Mouse (Mus musculus) adrenal gland, adult 8-10 months (tissue): Measurements from ENCODE around the gene Klhdc9. TPM values are rescaled to one million over a fixed set of nuclear protein-coding genes. Genes with fewer than 3 reads are reported as not detected.

ENCODE experiments used
- total RNA-seq, 4 experiments: library from RNA; stranded (reverse); gene quantifications; 2 replicates each; pipeline ENCODE4 v1.2.4; 2022

The Klhdc9 gene
- total RNA-seq, 4 experiments from 2014 or later = 1.7 to 13.1 (median 6.2) TPM

Other genes starting within 250 kb of the Klhdc9 start
- 1 to 10 TPM; 1.3 to 4.1 (median 3.1) TPM for gene Cfap126, start 246.9 kb downstream of the Klhdc9 start, total RNA-seq
- gene Sdhc, start 210.2 kb downstream of the Klhdc9 start, total RNA-seq = 100 to 1,000 TPM; 324 to 440 (median 382) TPM
- gene Mpz, start 210.1 kb downstream of the Klhdc9 start, total RNA-seq = 1 to 10 TPM in 2 of 4 experiments, under 1 TPM in 2; 0.43 to 1.4 (median 1.2) TPM
- 10 to 100 TPM; 55.7 to 66.0 (median 59.2) TPM for gene Pcp4l1, start 164.5 kb downstream of the Klhdc9 start, total RNA-seq
- gene Nr1i3, start 146.8 kb downstream of the Klhdc9 start, total RNA-seq = under 1 TPM in 2 of 4 experiments, not detected in 2; 0.13 to 0.15 TPM
- 10 to 100 TPM; 39.1 to 49.2 (median 46.0) TPM for gene Tomm40l, start 138.3 kb downstream of the Klhdc9 start, total RNA-seq
- 1 to 10 TPM; 2.0 to 6.4 (median 4.3) TPM for gene Apoa2, start 135.7 kb downstream of the Klhdc9 start, total RNA-seq
- 10 to 100 TPM; 21.8 to 34.4 (median 28.3) TPM for gene Fcer1g, start 126.4 kb downstream of the Klhdc9 start, total RNA-seq
- under 1 TPM; 0.46 to 0.80 (median 0.60) TPM for gene Adamts4, start 110.4 kb downstream of the Klhdc9 start, total RNA-seq
- gene Ndufs2, start 109.4 kb downstream of the Klhdc9 start, total RNA-seq = 100 to 1,000 TPM; 609 to 713 (median 672) TPM
- gene B4galt3, start 90.5 kb downstream of the Klhdc9 start, total RNA-seq = 10 to 100 TPM; 28.5 to 44.8 (median 43.0) TPM
- 10 to 100 TPM; 39.7 to 86.2 (median 65.6) TPM for gene Ppox, start 79.6 kb downstream of the Klhdc9 start, total RNA-seq
- gene Usp21, start 72.8 kb downstream of the Klhdc9 start, total RNA-seq = 10 to 100 TPM; 39.3 to 64.7 (median 52.0) TPM
- 100 to 1,000 TPM; 179 to 200 (median 194) TPM for gene Ufc1, start 65.8 kb downstream of the Klhdc9 start, total RNA-seq
- 10 to 100 TPM; 31.0 to 45.9 (median 36.7) TPM for gene Dedd, start 31.7 kb downstream of the Klhdc9 start, total RNA-seq
- gene Nit1, start 15.2 kb downstream of the Klhdc9 start, total RNA-seq = 100 to 1,000 TPM in 1 of 4 experiments, 10 to 100 TPM in 3; 81.4 to 103 (median 89.6) TPM
- 100 to 1,000 TPM in 2 of 4 experiments, 10 to 100 TPM in 2; 76.7 to 184 (median 115) TPM for gene Pfdn2, start 15.1 kb downstream of the Klhdc9 start, total RNA-seq
- under 1 TPM; 0.10 to 0.54 (median 0.31) TPM for gene Nectin4, start 9.3 kb upstream of the Klhdc9 start, total RNA-seq
- gene Arhgap30, start 28.2 kb upstream of the Klhdc9 start, total RNA-seq = 1 to 10 TPM; 3.4 to 7.5 (median 5.5) TPM
- gene Usf1, start 50.5 kb upstream of the Klhdc9 start, total RNA-seq = 10 to 100 TPM; 61.4 to 94.4 (median 75.4) TPM
- gene Tstd1, start 58.1 kb upstream of the Klhdc9 start, total RNA-seq = 1 to 10 TPM; 1.7 to 8.1 (median 5.3) TPM
- 10 to 100 TPM; 26.4 to 53.3 (median 39.5) TPM for gene F11r, start 76.7 kb upstream of the Klhdc9 start, total RNA-seq
- gene Alyref2, start 142.7 kb upstream of the Klhdc9 start, total RNA-seq = 1 to 10 TPM; 6.0 to 9.4 (median 7.0) TPM
- not detected for gene Itln1, start 174.5 kb upstream of the Klhdc9 start, total RNA-seq
- gene Cd244a, start 198.4 kb upstream of the Klhdc9 start, total RNA-seq = 1 to 10 TPM in 2 of 4 experiments, under 1 TPM in 2; 0.71 to 1.3 (median 0.97) TPM
- 1 to 10 TPM in 3 of 4 experiments, under 1 TPM in 1; 0.64 to 3.2 (median 2.1) TPM for gene Ly9, start 246.6 kb upstream of the Klhdc9 start, total RNA-seq